Mouse (Mus musculus) limb, embryonic 14.5 days (tissue): ENCODE measurements around the gene Ogfod1. TPM values are rescaled to one million over a fixed set of nuclear protein-coding genes. Genes with fewer than 3 reads are reported as not detected.

Experiments used
- ATAC-seq: fragments of 200-750 bp; cut with Nextera tagmentation; 2 replicates; pipeline ENCODE4 v1.8.0; 2017; ENCODE audit warnings: low read depth, moderate number of reproducible peaks, moderate TSS enrichment; ENCODE audit not compliant: low FRiP score
- DNase-seq: peaks from one replicate; pipeline ENCODE4 v3.0.0-alpha.2; 2015; ENCODE audit warnings: low spot score
- H3K27ac ChIP-seq: fragments of 300-500 bp; sonication (generic); replicated peaks from 2 replicates; pipeline ENCODE4 v1.5.1; 2014; ENCODE audit warnings: low read depth, mild to moderate bottlenecking, low read length, moderate library complexity, mixed read lengths
- H3K27me3 ChIP-seq: fragments of 300-500 bp; sonication (generic); 2 replicates; pipeline ENCODE4 v1.6.1; 2014; ENCODE audit warnings: low read length, mixed read lengths; ENCODE audit not compliant: control insufficient read depth, insufficient read depth
- H3K36me3 ChIP-seq: fragments of 300-500 bp; sonication (generic); 2 replicates; pipeline ENCODE4 v1.6.1; 2014; ENCODE audit warnings: mild to moderate bottlenecking, low read length, moderate library complexity, mixed read lengths; ENCODE audit not compliant: control insufficient read depth, insufficient read depth
- H3K4me1 ChIP-seq: fragments of 300-500 bp; sonication (generic); 2 replicates; pipeline ENCODE4 v1.6.1; 2014; ENCODE audit warnings: antibody characterized with exemption, low read length, mixed read lengths; ENCODE audit not compliant: control insufficient read depth, insufficient read depth
- H3K4me2 ChIP-seq: fragments of 300-500 bp; sonication (generic); replicated peaks from 2 replicates; pipeline ENCODE4 v1.6.1; 2014; ENCODE audit warnings: low read depth, mild to moderate bottlenecking, low read length, moderate library complexity; ENCODE audit not compliant: severe bottlenecking
- H3K4me3 ChIP-seq: fragments of 300-500 bp; sonication (generic); replicated peaks from 2 replicates; pipeline ENCODE4 v1.5.1; 2014; ENCODE audit warnings: low read length
- H3K9ac ChIP-seq: fragments of 300-500 bp; sonication (generic); 2 replicates; pipeline ENCODE4 v1.6.1; 2014; ENCODE audit warnings: mild to moderate bottlenecking, low read depth, low read length, moderate library complexity; ENCODE audit not compliant: severe bottlenecking
- H3K9me3 ChIP-seq: fragments of 300-500 bp; sonication (generic); 2 replicates; pipeline ENCODE4 v1.6.1; 2016; ENCODE audit warnings: low read length; ENCODE audit not compliant: control insufficient read depth
- POLR2A ChIP-seq: fragments of 200-500 bp; IDR thresholded peaks from 2 replicates; pipeline ENCODE4 v1.8.0; 2012; ENCODE audit warnings: inconsistent platforms, mild to moderate bottlenecking, moderate library complexity, borderline replicate concordance; ENCODE audit not compliant: insufficient read depth, insufficient read length; ENCODE audit errors: extremely low read depth
- WGBS: fragments of 180-500 bp; shearing (Covaris S2); extraction: QIAGEN DNeasy Blood & Tissue Kit; methylation state at CpG from one replicate; pipeline ENCODE4 v1.1.7; 2014; 5-methylcytosine and 5-hydroxymethylcytosine counted together
- polyA plus RNA-seq, 2 experiments: library from polyadenylated mRNA; depleted of rRNA in 1 of 2; stranded (reverse) in 1 of 2; unstranded in 1 of 2; fragments of >200 nt; fragmentation: Nextera tagmentation in 1 of 2; extraction: Ambion mirVana in 1 of 2; gene quantifications; 2 replicates each; pipeline versions ENCODE4 v1.2.1 to v1.2.3; 2012 to 2014

Ogfod1 gene
- polyA plus RNA-seq, 2 experiments: 13.4 to 18.7 TPM

GRCm38 (mm10) chr8:94052696-94053095, 15.7 kb downstream of the Ogfod1 start:
- Histone ChIP-seq H3K27ac (no peak overlapping the region), H3K4me3 (no peak overlapping the region), H3K4me1 (no peaks in the 10 kb centered on the region), H3K27me3 (no peaks in the 10 kb centered on the region), H3K4me2 (no peak overlapping the region), H3K36me3 (peaks cover 42% of the 10 kb centered on the region), H3K9ac (no peak overlapping the region), H3K9me3 (no peaks in the 10 kb centered on the region)
- no peak for ATAC-seq
- DNase-seq: no peak
- WGBS: 90% methylated on average over 12 of the region's 12 CpGs
- TF ChIP-seq POLR2A: no peak

GRCm38 (mm10) chr8:94057157-94057854, 20.3 kb downstream of the Ogfod1 start:
- Histone ChIP-seq H3K36me3 (peaks cover 61% of the 10 kb centered on the region), H3K27ac (no peak overlapping the region), H3K4me1 (no peaks in the 10 kb centered on the region), H3K4me3 (no peak overlapping the region), H3K27me3 (no peaks in the 10 kb centered on the region), H3K9me3 (no peaks in the 10 kb centered on the region), H3K9ac (no peak overlapping the region), H3K4me2 (no peak overlapping the region)
- 63% methylated on average over 6 of the region's 6 CpGs for WGBS
- no peak for TF ChIP-seq POLR2A
- no peak for ATAC-seq
- DNase-seq: peak; percentile 61

- no peak overlapping the region for H3K4me2 ChIP-seq
- no peak overlapping the region for H3K9ac ChIP-seq
- H3K4me1 ChIP-seq: no peaks in the 10 kb centered on the region
- no peak for TF ChIP-seq POLR2A
- peak; percentile 78 for ATAC-seq
- DNase-seq: peak; percentile 10
- H3K36me3 ChIP-seq: peaks cover 36% of the 10 kb centered on the region
- no peaks in the 10 kb centered on the region for H3K9me3 ChIP-seq
- WGBS: 88% methylated on average over 11 of the region's 11 CpGs
- no peak overlapping the region for H3K4me3 ChIP-seq
- H3K27me3 ChIP-seq: no peaks in the 10 kb centered on the region
- no peak overlapping the region for H3K27ac ChIP-seq
Observed at GRCm38 (mm10) chr8:94066121-94066863, 29.3 kb downstream of the Ogfod1 start.

- H3K27ac ChIP-seq: no peak overlapping the region
- whole genome bisulfite sequencing: 93% methylated on average over 7 of the region's 7 CpGs
- no peak overlapping the region for H3K9ac ChIP-seq
- H3K9me3 ChIP-seq: no peaks in the 10 kb centered on the region
- H3K4me3 ChIP-seq: no peak overlapping the region
- TF ChIP-seq POLR2A: no peak
- no peak for DNase-seq
- no peak overlapping the region for H3K4me2 ChIP-seq
- ATAC-seq: no peak
- no peaks in the 10 kb centered on the region for H3K4me1 ChIP-seq
- peaks cover 27% of the 10 kb centered on the region for H3K36me3 ChIP-seq
- H3K27me3 ChIP-seq: no peaks in the 10 kb centered on the region
Observed at GRCm38 (mm10) chr8:94068793-94069192, 31.8 kb downstream of the Ogfod1 start.

GRCm38 (mm10) chr8:94076461-94077192, 39.6 kb downstream of the Ogfod1 start:
- Histone ChIP-seq H3K9ac (no peak overlapping the region), H3K4me3 (no peak overlapping the region), H3K9me3 (no peaks in the 10 kb centered on the region), H3K27me3 (no peaks in the 10 kb centered on the region), H3K36me3 (peaks cover 17% of the 10 kb centered on the region), H3K27ac (no peak overlapping the region), H3K4me2 (no peak overlapping the region), H3K4me1 (no peaks in the 10 kb centered on the region)
- ATAC-seq: no peak
- TF ChIP-seq POLR2A: no peak
- DNase-seq: no peak
- 88% methylated on average over 12 of the region's 12 CpGs for WGBS
